Mouse (Mus musculus) midbrain, postnatal 0 days (tissue): ENCODE data around the gene Haghl. TPM values are rescaled to one million over a fixed set of nuclear protein-coding genes. Genes with fewer than 3 reads are reported as not detected.

Experiments used
- ATAC-seq: fragments of 200-750 bp; cut with Nextera tagmentation; 2 replicates; pipeline ENCODE4 v1.8.0; 2017; ENCODE audit warnings: moderate number of reproducible peaks, mild to moderate bottlenecking, moderate TSS enrichment, moderate library complexity; ENCODE audit not compliant: low FRiP score
- DNase-seq: peaks from one replicate; pipeline ENCODE4 v3.0.0-alpha.2; 2015; ENCODE audit warnings: low spot score
- H3K27ac ChIP-seq: fragments of 300-500 bp; sonication (generic); 2 replicates; pipeline ENCODE4 v1.5.1; 2014; ENCODE audit warnings: low read depth, mild to moderate bottlenecking, low read length, mixed read lengths
- H3K27me3 ChIP-seq: fragments of 300-500 bp; sonication (generic); 2 replicates; pipeline ENCODE4 v1.6.1; 2014; ENCODE audit warnings: low read length, control low read depth, mixed read lengths; ENCODE audit not compliant: insufficient read depth
- H3K36me3 ChIP-seq: fragments of 300-500 bp; sonication (generic); 2 replicates; pipeline ENCODE4 v1.6.1; 2014; ENCODE audit warnings: low read length, control low read depth, mixed read lengths; ENCODE audit not compliant: insufficient read depth
- H3K4me1 ChIP-seq: fragments of 300-500 bp; sonication (generic); 2 replicates; pipeline ENCODE4 v1.6.1; 2014; ENCODE audit warnings: mild to moderate bottlenecking, control low read depth, antibody characterized with exemption, low read length, mixed read lengths; ENCODE audit not compliant: insufficient read depth
- H3K4me2 ChIP-seq: fragments of 300-500 bp; sonication (generic); 2 replicates; pipeline ENCODE4 v1.6.1; 2014; ENCODE audit warnings: low read depth, mild to moderate bottlenecking, low read length, mixed read lengths; ENCODE audit not compliant: poor library complexity, severe bottlenecking
- H3K4me3 ChIP-seq: fragments of 300-500 bp; sonication (generic); 2 replicates; pipeline ENCODE4 v1.5.1; 2014; ENCODE audit warnings: low read depth, mild to moderate bottlenecking, low read length, moderate library complexity
- H3K9ac ChIP-seq: fragments of 300-500 bp; sonication (generic); replicated peaks from 2 replicates; pipeline ENCODE4 v1.6.1; 2014; ENCODE audit warnings: mild to moderate bottlenecking, low read length, moderate library complexity, mixed read lengths; ENCODE audit not compliant: poor library complexity, severe bottlenecking
- H3K9me3 ChIP-seq: fragments of 300-500 bp; sonication (generic); 2 replicates; pipeline ENCODE4 v1.6.1; 2016; ENCODE audit warnings: low read length, control low read depth
- CTCF ChIP-seq: IDR thresholded peaks from 2 replicates; pipeline ENCODE4 v1.5.1; 2016; ENCODE audit warnings: antibody characterized with exemption, mild to moderate bottlenecking
- WGBS: fragments of 180-500 bp; shearing (Covaris S2); extraction: QIAGEN DNeasy Blood & Tissue Kit; methylation state at CpG from one replicate; pipeline ENCODE4 v1.1.7; 2014; 5-methylcytosine and 5-hydroxymethylcytosine counted together
- polyA plus RNA-seq: library from polyadenylated mRNA; unstranded; fragments of >200 nt; fragmentation: Nextera tagmentation; extraction: Ambion mirVana; gene quantifications from 2 replicates; pipeline ENCODE4 v1.2.1, GENCODE M21; 2015
- total RNA-seq: library from RNA; depleted of rRNA; stranded (reverse); fragments of >200 nt; gene quantifications from 2 replicates; pipeline ENCODE4 v1.2.3, GENCODE M21; 2014; rRNA removed

The Haghl gene
- total RNA-seq (149 and 156 TPM in 2 replicates), polyA plus RNA-seq (206 and 228 TPM in 2 replicates)

GRCm38 (mm10) chr17:25785281-25785745 is at the start of gene Haghl:
Gene Haghl (minus strand): TSS chr17:25785673.
- no peaks in the 10 kb centered on the region for H3K27me3 ChIP-seq
- H3K27ac ChIP-seq: peak within 1 kb of the TSS; percentile 62
- peak; percentile 29 for TF ChIP-seq CTCF
- H3K9ac ChIP-seq: peak within 1 kb of the TSS; percentile 69
- under 1% methylated on average over 23 of the region's 23 CpGs for WGBS
- peak within 1 kb of the TSS; percentile 86 for H3K4me2 ChIP-seq
- no peaks in the 10 kb centered on the region for H3K9me3 ChIP-seq
- H3K36me3 ChIP-seq: peaks cover 51% of the 10 kb centered on the region
- ATAC-seq (peak; percentile 84), DNase-seq (peak; percentile 97)
- peak within 1 kb of the TSS; percentile 73 for H3K4me3 ChIP-seq
- H3K4me1 ChIP-seq: peaks cover 11% of the 10 kb centered on the region

GRCm38 (mm10) chr17:25834595-25835222 is 49.2 kb upstream of the Haghl start:
- DNase-seq: no peak
- no peak for TF ChIP-seq CTCF
- Histone ChIP-seq H3K4me3 (peak overlapping the region; percentile 81; the same call in 1 of the 2 replicates), H3K36me3 (peaks cover 42% of the 10 kb centered on the region), H3K4me1 (peaks cover 40% of the 10 kb centered on the region), H3K9ac (0 out of 2 replicates have a peak overlapping the region, but pooled peaks have one; percentile 29), H3K27ac (peak overlapping the region; percentile 32; the same call in 1 of the 2 replicates), H3K9me3 (no peaks in the 10 kb centered on the region), H3K4me2 (peak overlapping the region; percentile 76), H3K27me3 (no peaks in the 10 kb centered on the region)
- no peak for ATAC-seq
- WGBS: 87% methylated on average over 12 of the region's 12 CpGs

- no peaks in the 10 kb centered on the region for H3K27me3 ChIP-seq
- ATAC-seq: no peak
- H3K27ac ChIP-seq: peak overlapping the region; percentile 96; the same call in 1 of the 2 replicates
- H3K36me3 ChIP-seq: peaks cover 36% of the 10 kb centered on the region
- DNase-seq: no peak
- H3K9me3 ChIP-seq: no peaks in the 10 kb centered on the region
- WGBS: 53% methylated on average over 6 of the region's 6 CpGs
- peak overlapping the region; percentile 86 for H3K9ac ChIP-seq
- TF ChIP-seq CTCF: no peak
- H3K4me3 ChIP-seq: peak overlapping the region; percentile 81
- peaks cover 43% of the 10 kb centered on the region for H3K4me1 ChIP-seq
- peak overlapping the region; percentile 76 for H3K4me2 ChIP-seq
Observed at GRCm38 (mm10) chr17:25833961-25834594, 48.6 kb upstream of the Haghl start.

- WGBS: under 1% methylated on average over 24 of the region's 24 CpGs
- ATAC-seq: peak; percentile 54
- no peaks in the 10 kb centered on the region for H3K27me3 ChIP-seq
- peak within 1 kb of the TSS; percentile 86 for H3K9ac ChIP-seq
- H3K27ac ChIP-seq: peak within 1 kb of the TSS; percentile 96
- peak; percentile 94 for DNase-seq
- H3K4me3 ChIP-seq: peak within 1 kb of the TSS; percentile 81
- no peak for TF ChIP-seq CTCF
- H3K36me3 ChIP-seq: peaks cover 33% of the 10 kb centered on the region
- H3K9me3 ChIP-seq: no peaks in the 10 kb centered on the region
- peak within 1 kb of the TSS; percentile 76 for H3K4me2 ChIP-seq
- peaks cover 43% of the 10 kb centered on the region for H3K4me1 ChIP-seq
Observed at GRCm38 (mm10) chr17:25833291-25833663, 47.8 kb upstream of the Haghl start, which contains the start of gene Stub1. Gene Stub1 (minus strand): TSS chr17:25833404.

DNA sequence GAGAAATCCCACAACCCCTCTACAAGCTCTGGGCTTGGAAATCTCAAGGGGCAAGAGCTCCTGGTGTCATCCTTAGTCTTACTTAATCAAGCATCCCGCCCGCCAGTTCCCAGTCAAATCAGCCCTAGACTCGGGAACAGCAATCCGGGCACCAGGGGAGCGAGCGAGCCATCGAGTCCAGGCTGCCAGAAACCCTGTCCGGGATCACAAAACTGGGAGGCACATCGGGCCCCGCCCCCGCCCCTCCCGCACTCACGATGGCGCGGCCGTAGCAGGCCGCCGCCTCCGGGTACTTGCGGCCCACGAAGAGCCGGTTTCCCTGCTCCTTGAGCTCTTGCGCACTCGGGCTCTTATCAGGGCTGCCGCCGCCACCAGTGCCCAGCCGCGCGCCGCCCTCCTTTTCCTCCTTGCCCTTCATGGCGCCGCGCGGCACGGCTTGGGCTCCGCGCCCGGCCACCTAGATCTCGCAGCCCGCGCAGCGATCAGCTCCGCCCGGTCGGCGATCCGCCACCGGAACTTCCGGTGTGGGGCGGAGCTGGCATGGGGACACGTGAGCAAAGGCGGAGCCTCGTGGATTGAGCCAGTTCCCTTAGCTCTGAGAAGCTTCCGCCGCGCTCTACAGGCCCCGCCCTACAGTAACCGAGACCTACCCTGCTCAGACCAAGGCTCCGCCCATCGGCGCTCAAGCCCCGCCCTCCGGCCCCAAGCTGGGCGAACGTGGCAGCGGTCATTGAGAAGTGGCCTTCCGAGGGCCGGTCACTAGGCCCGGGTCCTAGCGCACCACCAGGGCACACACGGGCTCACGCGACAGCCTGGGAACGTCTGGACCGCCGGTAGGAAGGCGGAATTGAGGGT is 47.2 kb upstream of the Haghl start:
- H3K9ac ChIP-seq: peak overlapping the region; percentile 86
- no peak for TF ChIP-seq CTCF
- H3K36me3 ChIP-seq: peaks cover 35% of the 10 kb centered on the region
- H3K27ac ChIP-seq: peak overlapping the region; percentile 96
- H3K4me3 ChIP-seq: peak overlapping the region; percentile 81
- ATAC-seq (peak; percentile 90), DNase-seq (peak; percentile 100)
- H3K4me1 ChIP-seq: peaks cover 42% of the 10 kb centered on the region
- under 1% methylated on average over 65 of the region's 77 CpGs for WGBS
- peak overlapping the region; percentile 76 for H3K4me2 ChIP-seq
- H3K27me3 ChIP-seq: no peaks in the 10 kb centered on the region
- H3K9me3 ChIP-seq: no peaks in the 10 kb centered on the region
